Mouse (Mus musculus) pancreas, adult 10 weeks (tissue): ENCODE data around the gene Gm28374. TPM values are rescaled to one million over a fixed set of nuclear protein-coding genes. Genes with fewer than 3 reads are reported as not detected.

ENCODE experiments used
- polyA plus RNA-seq: library from polyadenylated mRNA; stranded (reverse); fragments of 350-450 nt; fragmentation: Illumina TruSeq; extraction: RNeasy Lipid Tissue Mini Kit (QIAGEN cat#74804); gene quantifications from one replicate; pipeline ENCODE4 v1.2.3, GENCODE M21; 2015; ENCODE audit warnings: low read depth, low replicate concordance; ENCODE audit not compliant: insufficient read depth

Gene Gm28374
- not detected for polyA plus RNA-seq

DNA sequence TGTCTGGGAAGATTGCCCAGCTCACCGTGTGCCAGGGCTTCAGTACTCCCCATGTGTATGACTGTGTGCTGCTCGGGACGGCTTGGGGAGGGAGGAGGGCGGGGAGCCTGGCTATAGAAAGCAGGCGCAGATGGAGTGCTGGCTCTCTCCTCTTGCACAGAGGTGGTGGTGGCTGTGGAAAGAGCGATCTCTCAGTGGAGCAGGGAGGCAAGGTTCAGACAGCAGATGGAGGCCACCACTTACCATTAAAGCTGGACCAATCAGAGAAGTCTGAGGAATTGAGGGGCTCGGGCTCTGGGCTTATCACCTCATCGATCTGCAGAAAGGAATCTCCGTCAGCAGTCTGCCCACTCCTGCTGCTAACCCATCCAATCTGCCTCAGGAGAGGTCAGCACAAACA lies at the start of gene Gm28374:
TSS of gene Gm28374 (minus strand) at position 101 of the 400 bp plus-strand sequence.

DNA sequence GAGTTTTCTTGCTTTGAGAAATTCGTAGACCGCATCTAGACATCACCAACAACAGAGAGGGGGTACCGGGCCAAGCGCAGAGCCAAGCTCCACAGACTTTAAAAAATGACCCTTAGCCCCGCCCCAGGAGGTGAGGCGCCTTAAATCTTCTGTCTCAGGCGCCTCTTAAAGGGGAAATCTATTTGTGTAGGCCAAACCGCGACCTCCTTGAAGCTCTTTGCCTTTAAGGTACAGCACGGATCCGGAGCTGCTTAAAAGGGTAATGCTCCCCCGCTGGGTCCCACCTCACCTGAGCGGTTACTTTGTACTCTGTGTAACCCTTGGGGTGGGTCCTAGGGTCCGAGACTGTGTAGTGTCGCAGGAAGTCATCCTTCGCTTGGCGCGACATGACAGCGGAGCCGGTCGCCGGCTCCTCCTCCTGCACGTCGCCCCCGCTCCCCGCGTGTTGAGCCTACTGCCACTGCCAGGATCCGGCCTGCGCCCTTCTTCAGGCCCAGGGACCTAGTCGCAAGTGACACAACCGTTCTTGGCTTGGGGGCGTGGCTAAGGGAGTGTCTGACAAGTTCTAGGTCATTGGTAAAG lies 45.8 kb upstream of the Gm28374 start, which contains the start of gene Snx15:
TSS of gene Snx15 (minus strand) at position 545 of the 582 bp plus-strand sequence.

DNA sequence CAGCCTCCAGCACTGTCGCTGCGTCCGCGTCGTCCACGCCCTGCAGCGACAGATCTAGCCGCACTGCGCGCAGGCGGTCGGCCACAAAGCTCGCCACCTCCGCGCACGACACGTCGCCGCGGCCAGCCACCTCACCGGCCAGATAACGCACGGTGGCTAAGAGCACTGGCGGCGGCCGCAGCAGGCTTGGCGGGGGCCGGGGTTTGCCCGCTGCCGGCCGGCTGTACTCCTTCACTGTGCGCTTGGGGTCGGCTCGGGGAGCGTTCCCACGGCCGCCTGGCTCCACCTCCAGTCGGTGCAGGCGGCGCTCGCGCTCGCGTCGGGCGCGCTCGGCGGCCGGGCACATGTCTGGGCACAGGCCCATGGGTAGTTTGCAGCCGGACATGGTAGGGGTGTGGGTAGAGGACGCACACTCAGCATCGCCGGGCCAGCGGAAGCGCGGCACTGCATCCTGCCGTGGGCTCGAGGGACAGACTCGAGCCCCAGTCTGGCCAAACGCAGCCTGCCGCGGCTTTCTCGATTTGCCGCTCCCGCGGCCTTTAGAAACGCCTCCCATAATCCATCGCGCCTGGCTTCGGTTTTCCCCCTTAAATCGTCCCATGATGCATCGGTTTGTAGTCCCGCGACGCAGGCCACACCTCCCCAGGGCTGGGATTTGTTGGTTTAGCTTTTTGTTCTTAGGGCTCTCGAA lies 36.1 kb upstream of the Gm28374 start, which contains the start of gene Sac3d1:
TSS of gene Sac3d1 (minus strand) at position 665 of the 691 bp plus-strand sequence.

GRCm38 (mm10) chr19:6105586-6105985 lies 23.5 kb upstream of the Gm28374 start, which contains the start of gene Naaladl1:
Naaladl1 (plus strand) TSS chr19:6105782.

GRCm38 (mm10) chr19:6094119-6094518 lies 12.1 kb upstream of the Gm28374 start, which contains the start of gene AC131692.1:
AC131692.1 (plus strand) TSS chr19:6094419.

DNA sequence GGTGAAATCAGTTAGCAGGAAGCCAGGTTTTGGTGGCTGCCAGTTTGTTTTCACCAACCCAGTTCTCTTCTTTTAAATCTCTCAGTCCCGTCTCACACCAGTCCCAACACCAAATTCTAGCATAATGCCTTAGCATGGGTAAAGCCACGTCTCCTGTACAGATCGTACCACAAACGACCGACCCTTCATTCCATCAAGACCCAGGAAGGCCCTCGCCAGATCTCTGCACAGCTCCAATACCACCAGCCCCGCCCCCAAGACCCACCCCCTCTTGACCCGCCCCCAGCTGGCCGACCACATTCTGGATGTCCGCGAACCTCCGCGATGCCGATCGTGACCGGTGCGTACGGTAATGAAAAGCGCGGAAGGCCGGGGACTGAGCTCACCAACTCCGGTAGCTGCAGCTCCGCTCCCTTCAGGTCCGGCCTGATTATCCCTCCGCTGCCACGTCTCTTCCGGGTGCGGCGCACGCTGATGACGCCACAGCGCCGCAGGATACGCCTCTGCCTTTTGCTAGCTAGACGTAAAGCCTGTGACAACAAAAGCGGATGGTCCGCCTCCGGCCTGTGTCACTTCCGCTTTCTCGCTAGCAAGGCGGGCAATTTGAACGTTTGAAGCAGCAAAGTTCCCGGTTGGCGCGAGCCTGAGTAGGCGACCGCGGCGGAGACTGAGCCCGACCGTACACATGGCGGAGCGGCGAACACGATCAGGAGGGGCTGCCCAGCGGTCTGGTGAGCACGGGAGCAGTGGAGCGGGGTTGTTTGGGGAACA lies 2.6 kb upstream of the Gm28374 start, which contains the start of the genes Zfpl1 and Cdca5:
TSS of gene Zfpl1 (minus strand) at position 479 of the 771 bp plus-strand sequence.
TSS of gene Cdca5 (plus strand) at position 506 of the 771 bp plus-strand sequence.

GRCm38 (mm10) chr19:6079983-6080480 lies 2.0 kb downstream of the Gm28374 start, which contains the start of gene Tmem262:
Tmem262 (plus strand) TSS chr19:6080033.

DNA sequence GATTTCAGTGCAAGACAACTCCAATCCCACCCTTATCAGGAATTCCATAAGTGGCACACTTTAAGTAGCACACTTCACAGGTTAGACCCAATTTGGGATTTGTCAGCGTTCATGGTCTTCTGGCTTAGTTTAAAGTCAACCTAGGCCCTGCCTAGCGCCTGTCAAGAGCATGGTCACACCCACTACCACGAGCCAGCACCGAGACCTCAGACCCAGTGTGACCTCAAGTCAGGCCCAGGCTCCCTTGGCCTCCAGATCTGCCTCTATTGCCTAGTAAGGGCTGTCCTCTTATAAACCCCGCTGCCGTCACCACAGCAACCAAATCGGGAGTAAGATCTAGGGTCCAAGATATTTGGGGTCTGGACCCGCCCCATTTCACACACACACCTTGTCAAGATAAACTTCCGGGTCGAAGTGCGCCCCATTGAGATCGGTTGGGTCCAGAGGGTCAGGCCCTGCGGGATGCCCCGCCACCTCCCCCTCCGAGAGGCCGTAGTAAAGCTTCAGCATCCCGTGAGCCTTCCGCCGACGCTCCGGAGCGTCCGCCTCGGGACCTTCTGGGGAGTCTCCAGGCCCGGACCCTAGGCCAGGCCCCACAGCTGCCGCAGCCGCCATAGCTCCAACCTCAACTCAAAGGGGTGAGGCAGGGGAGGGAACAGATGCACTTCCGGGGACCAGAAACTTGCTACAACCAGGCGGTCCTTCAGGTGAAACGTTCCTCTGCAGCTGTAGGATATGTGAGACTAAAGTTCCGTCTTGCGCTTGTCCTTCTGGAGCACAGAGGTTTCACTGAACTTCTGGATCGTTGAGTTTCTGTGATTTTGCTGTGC lies 5.3 kb downstream of the Gm28374 start, which contains the start of gene Vps51:
TSS of gene Vps51 (minus strand) at position 668 of the 830 bp plus-strand sequence.

GRCm38 (mm10) chr19:6067724-6068415 lies 14.2 kb downstream of the Gm28374 start, which contains the start of gene Tm7sf2:
Tm7sf2 (minus strand) TSS chr19:6068373.

DNA sequence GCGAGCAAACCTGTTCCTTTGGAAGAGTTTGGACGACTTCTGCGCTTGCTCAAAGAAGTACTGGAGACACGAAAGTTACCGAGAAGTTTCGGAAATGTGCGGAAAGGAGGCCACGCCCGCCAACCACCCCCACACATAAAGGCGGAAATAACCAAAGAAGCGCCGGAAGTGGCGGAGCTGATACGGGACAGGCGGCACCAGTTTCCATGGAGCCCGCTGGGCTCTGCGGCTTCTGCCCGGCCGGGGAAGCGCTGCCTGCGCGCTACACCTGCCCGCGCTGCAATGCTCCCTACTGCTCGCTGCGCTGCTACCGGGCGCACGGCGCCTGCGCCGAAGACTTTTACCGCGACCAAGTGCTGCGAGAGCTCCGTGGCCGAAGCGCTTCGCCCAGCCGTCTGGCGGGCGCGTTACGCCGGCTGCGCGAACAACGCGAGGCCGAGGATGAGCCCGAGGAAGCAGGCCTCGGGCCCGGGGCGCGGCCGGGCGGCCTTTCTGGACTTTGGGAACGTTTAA lies 21.0 kb downstream of the Gm28374 start, which contains the start of gene Znhit2:
TSS of gene Znhit2 (plus strand) at position 172 of the 513 bp plus-strand sequence.

DNA sequence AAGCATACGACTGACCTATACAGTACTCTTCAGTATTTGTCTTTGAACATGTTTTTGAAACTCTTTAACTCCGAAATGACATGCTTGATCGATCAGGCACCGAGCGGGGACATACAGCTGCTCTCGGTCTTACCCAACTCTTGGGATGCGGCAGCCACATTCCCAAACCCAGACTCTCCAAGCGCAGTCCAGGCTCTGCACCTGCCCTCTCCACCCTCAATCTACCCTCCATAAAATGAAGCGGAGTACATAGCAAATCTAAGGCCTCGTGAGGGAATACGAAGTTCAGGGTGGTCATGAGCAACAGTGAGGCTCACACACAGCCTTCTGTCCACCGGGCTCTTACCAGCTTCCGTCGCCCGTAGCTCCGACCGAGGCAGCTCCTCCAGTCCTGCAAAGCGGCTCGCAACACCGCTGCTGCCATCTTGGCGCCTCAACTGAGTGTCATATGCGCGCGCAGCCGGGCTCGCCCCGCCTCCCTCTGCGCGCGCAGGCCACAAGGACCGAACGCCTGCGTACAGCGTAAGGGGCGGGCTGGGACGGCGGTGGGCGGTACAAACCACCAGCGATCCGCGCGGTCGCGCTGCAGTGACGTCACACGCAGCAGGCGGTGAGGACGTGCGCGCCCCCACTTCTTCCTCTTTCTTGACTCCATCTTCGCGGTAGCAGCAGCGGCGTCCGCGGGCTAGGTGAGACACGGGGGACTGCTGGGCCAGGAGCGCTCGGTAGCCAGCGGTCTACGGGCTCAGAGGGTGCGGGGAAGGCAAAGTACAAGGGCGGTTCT lies 24.6 kb downstream of the Gm28374 start, which contains the start of the genes Mrpl49 and Fau:
TSS of gene Mrpl49 (minus strand) at position 473 of the 784 bp plus-strand sequence.
TSS of gene Fau (plus strand) at position 532 of the 784 bp plus-strand sequence.

GRCm38 (mm10) chr19:6046294-6047153 lies 35.5 kb downstream of the Gm28374 start, which contains the start of gene Syvn1:
Syvn1 (plus strand) TSS chr19:6046576.

Other genes starting within 250 kb of the Gm28374 start
- gene Frmd8, start 207.0 kb downstream of the Gm28374 start, polyA plus RNA-seq: 2.3 TPM
- gene Slc25a45, start 204.4 kb downstream of the Gm28374 start, polyA plus RNA-seq: 7.3 TPM
- not detected for gene Tigd3, start 188.1 kb downstream of the Gm28374 start, polyA plus RNA-seq
- gene Dpf2, start 169.2 kb downstream of the Gm28374 start, polyA plus RNA-seq: 16.6 TPM
- 4.4 TPM for gene Cdc42ep2, start 157.4 kb downstream of the Gm28374 start, polyA plus RNA-seq
- 6.8 TPM for gene Pola2, start 118.1 kb downstream of the Gm28374 start, polyA plus RNA-seq
- not detected for gene Slc22a20, start 96.1 kb downstream of the Gm28374 start, polyA plus RNA-seq
- 5.9 TPM for gene Capn1, start 66.4 kb downstream of the Gm28374 start, polyA plus RNA-seq
- gene Syvn1, start 35.7 kb downstream of the Gm28374 start, polyA plus RNA-seq: 76.9 TPM
- gene Mrpl49, start 24.5 kb downstream of the Gm28374 start, polyA plus RNA-seq: 5.0 TPM
- gene Fau, start 24.4 kb downstream of the Gm28374 start, polyA plus RNA-seq: 570 TPM
- 7.4 TPM for gene Znhit2, start 21.1 kb downstream of the Gm28374 start, polyA plus RNA-seq
- 14.9 TPM for gene Tm7sf2, start 13.9 kb downstream of the Gm28374 start, polyA plus RNA-seq
- gene Vps51, start 5.0 kb downstream of the Gm28374 start, polyA plus RNA-seq: 19.7 TPM
- gene Tmem262, start 2.2 kb downstream of the Gm28374 start, polyA plus RNA-seq: not detected
- gene Zfpl1, start 2.7 kb upstream of the Gm28374 start, polyA plus RNA-seq: 16.8 TPM
- gene Cdca5, start 2.7 kb upstream of the Gm28374 start, polyA plus RNA-seq: not detected
- not detected for gene AC131692.1, start 12.2 kb upstream of the Gm28374 start, polyA plus RNA-seq
- gene Naaladl1, start 23.5 kb upstream of the Gm28374 start, polyA plus RNA-seq: not detected
- gene Sac3d1, start 36.4 kb upstream of the Gm28374 start, polyA plus RNA-seq: 3.3 TPM
- gene Snx15, start 46.0 kb upstream of the Gm28374 start, polyA plus RNA-seq: 10.1 TPM
- gene Batf2, start 58.7 kb upstream of the Gm28374 start, polyA plus RNA-seq: 1.2 TPM
- gene Arl2, start 59.3 kb upstream of the Gm28374 start, polyA plus RNA-seq: 9.0 TPM
- not detected for gene Majin, start 102.1 kb upstream of the Gm28374 start, polyA plus RNA-seq
- gene Gpha2, start 144.1 kb upstream of the Gm28374 start, polyA plus RNA-seq: not detected
- gene Ppp2r5b, start 153.6 kb upstream of the Gm28374 start, polyA plus RNA-seq: 8.9 TPM
- gene Atg2a, start 159.4 kb upstream of the Gm28374 start, polyA plus RNA-seq: 8.4 TPM
- gene Ehd1, start 194.5 kb upstream of the Gm28374 start, polyA plus RNA-seq: 9.0 TPM
- 20.5 TPM for gene Cdc42bpg, start 224.2 kb upstream of the Gm28374 start, polyA plus RNA-seq